Mouse (Mus musculus) kidney, postnatal 36 days (tissue): Measurements from ENCODE around the gene Olfr1047.
"Not testable (repeated sequence)": the region's sequence is repeated elsewhere in the genome, so short reads cannot be mapped to it uniquely, and the experiment has no call there.

Source experiments
- DNase-seq, 2 experiments: peaks; one replicate each; pipeline ENCODE4 v3.0.0; 2021 to 2022; ENCODE audit warnings: mixed read lengths in 2 of 2

Gene Olfr1047

DNA sequence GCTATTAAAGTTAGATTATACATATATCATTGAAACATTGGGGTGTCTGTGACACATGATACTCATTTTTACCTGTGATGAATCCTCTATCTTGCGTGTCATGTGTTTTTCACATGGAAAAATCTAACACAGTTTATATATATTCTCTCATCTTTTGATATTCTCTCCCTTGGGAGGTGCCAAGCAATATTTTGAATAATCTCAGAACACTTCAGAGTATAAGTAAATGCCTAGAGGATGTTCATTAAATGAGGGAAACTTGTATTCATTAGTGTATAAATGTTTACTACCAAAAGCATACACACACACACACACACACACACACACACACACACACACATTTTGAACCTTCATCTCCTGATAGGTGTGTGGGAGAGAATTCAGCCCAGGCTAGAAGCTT is at the start of gene Olfr1047:
TSS of gene Olfr1047 (minus strand) at position 101 of the 400 bp plus-strand sequence.
- DNase-seq = no peak

DNA sequence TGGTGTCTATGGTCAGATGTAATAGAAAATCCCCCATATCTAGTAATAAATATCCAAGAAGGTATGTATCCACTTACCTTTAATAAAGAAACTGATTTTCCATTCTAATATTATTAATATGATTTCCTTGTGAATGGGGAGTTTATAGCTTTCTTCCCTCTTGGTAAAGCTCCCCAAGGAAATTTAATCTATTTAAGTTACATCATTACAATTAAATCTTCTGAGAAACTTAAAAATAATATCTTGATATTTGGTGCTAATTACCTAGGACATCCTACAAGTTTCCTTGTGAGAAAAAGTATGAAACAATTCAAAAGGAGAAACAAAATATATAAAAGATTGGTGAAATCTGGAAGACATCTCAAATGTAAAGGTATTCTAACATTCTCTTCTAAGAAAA is 47.8 kb upstream of the Olfr1047 start, which contains the start of gene Olfr1051:
TSS of gene Olfr1051 (minus strand) at position 101 of the 400 bp plus-strand sequence.
- DNase-seq = not testable (repeated sequence)

DNA sequence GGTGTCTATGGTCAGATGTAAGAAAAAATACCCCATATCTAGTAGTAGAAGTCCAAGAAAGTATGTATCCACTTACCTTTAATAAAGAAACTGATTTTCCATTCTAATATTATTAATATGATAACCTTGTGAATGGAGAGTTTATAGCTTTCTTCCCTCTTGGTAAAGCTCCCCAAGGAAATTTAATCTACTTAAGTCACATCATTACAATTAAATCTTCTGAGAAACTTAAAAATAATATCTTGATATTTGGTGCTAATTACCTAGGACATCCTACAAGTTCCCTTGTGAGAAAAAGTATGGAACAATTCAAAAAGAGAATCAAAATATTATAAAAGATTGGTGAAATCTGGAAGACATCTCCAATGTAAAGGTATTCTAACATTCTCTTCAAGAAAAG is 27.0 kb upstream of the Olfr1047 start, which contains the start of gene Olfr1049:
TSS of gene Olfr1049 (minus strand) at position 101 of the 400 bp plus-strand sequence.
- not testable (repeated sequence) for DNase-seq

DNA sequence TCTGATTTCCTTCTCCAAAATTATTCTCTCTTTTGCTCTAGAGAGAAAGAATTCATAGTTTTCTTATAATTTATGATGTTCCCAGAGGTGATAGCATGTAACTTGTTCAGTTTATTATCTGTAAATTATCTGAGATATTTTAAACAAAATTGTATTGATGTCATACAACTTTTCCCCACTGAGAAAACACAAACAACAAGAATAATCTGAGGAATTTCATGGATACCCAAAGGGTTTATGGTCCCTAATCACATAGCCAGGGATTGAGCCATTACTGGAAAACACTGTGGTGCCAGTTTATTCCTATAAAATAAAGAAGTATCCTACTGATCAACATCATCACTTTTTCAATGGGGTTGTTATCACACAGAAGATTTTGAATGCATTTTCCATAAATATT is 9.0 kb upstream of the Olfr1047 start, which contains the start of gene Olfr1048:
TSS of gene Olfr1048 (minus strand) at position 101 of the 400 bp plus-strand sequence.
- DNase-seq = no peak

DNA sequence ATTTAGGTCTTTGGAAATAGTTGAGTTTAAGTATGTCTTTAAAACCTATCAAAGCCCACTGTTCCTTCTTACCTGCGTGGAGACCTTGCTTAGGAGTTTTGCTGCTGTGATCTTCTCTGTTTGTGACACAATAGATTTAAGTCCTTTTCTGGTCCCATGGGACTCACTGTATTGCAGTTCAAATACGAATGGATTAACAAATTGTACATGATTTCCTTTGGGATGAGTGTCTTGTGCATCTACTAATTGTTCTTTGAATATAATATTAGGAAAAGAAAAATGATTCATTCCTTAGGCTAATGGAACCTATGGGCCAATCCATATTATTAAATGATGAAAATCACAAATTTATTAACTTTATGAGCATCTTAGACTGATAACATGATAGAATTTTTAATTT is 12.0 kb downstream of the Olfr1047 start, which contains the start of gene Olfr1046:
TSS of gene Olfr1046 (minus strand) at position 101 of the 400 bp plus-strand sequence.
- DNase-seq = no peak

DNA sequence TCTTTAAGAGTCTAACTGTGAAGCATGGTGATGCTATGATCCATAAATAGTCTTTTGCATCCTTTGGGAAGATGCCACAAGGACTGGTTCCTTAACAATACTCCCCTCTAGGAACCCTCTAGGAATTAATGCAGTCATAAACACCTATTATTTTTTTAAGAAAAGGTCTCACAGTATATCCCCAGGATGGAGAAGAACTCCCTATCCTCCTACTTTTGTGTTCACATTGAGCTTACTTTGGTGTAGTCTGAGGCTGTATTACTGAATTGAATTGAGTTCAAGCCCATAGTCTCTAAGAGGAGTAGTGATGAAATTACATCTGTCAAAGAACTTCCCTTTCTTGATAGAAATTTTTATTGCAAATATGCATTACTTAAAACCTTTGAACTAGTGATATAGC is 28.3 kb downstream of the Olfr1047 start, which contains the start of gene Olfr1045:
TSS of gene Olfr1045 (minus strand) at position 101 of the 400 bp plus-strand sequence.
- no peak for DNase-seq

DNA sequence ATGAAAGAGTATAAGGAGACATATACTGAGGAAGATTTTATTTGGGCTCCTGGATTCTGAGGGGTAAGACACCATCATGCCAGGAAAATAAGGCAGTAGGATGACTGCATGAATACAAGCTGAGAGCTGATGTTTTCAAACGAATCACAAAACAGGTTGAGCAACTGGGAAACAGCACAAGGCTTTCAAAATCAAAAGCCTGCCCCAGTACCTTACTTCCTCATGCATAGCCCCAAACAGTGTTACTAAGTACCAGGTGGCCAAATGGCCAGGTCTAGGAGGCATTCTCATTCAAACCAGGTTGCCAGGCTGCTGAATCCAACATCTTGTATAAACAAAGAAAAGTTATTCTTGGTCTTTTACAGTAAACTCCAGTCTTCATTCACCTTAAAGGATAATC is 35.3 kb downstream of the Olfr1047 start:
- no peak for DNase-seq

DNA sequence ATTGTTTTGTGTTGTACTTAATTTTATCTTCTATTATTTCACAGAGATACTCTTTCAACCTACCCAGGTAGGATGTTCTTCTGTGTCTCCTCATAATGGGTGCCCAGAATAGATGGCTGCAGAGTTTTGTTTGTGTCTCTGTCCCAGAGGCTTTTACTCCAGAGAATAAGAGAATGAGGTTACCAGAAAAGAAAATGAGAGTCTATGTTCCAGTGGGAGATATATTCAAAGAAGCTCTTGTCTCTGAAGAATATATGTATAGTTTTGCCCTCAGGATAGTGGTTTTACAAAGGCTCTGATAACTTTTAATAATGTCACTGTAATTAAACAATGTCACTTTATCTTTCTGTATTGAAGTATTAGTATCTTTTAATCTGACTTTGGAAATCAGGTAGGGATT is 45.6 kb downstream of the Olfr1047 start, which contains the start of gene Olfr52:
TSS of gene Olfr52 (minus strand) at position 101 of the 400 bp plus-strand sequence.
- no peak for DNase-seq

DNA sequence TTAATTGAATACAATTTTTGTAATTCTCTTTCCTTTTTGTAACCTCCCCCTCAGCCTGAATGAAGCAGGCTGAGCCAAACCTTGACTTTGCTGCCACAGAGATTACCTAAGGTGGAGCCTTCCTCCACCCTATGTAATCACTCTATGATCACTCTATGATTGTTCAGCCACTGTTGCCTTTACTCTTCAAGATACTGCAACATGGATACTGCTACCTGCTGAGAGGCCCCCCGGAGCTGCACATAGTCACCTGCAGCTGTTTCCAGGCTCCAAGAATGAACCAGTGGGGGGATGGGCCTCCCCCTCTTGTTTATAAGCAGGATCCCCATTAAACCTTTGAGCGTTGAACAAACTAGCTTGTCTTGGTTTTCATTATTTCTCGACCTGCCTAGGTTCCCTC is 51.3 kb downstream of the Olfr1047 start:
- DNase-seq = no peak

DNA sequence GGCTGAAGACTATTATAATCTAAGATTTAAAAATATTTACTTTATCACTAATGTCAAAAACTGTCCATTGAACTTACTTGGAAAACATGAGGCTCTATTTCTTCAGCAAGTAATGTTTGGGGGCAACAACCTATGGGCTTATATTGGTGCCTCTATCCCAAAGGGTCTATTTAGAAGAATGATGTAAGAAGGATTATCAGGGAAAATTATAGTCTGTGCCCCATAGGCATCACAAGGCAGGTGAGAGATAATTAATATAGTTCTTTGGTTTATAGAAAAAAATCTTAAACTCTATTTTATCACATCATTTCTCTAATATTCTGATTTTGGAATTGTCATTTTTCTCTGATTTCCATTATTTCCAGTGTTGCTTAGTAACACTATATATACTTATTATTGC is 53.5 kb downstream of the Olfr1047 start, which contains the start of gene Olfr1044:
TSS of gene Olfr1044 (minus strand) at position 101 of the 400 bp plus-strand sequence.
- no peak for DNase-seq
